Mouse (Mus musculus): ENCODE results near the gene D11Wsu47e. TPM values are rescaled to one million over a fixed set of nuclear protein-coding genes. Genes with fewer than 3 reads are reported as not detected.

The D11Wsu47e gene
- polyA plus RNA-seq, 2 experiments: 7.8 to 8.0 TPM

DNA sequence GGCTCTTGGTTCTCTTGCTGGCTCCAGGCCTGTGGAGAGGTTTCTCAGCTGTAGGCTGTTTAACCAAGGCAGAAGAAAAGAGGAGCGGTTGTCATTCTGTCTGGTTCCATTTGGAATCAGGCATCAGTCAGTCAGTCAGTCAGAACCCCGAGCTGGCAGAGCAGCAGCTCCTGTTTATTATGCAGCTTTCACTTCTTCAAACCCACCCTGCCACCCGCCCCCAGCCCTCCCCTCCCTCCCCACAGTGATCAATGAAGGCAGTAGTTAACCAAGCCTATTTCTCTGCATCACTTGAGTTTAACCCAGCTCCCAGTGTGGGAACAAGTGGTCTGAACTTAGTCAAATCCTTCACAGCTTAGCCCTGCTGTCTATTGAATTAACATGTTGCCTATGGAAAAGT is 7.6 kb downstream of the D11Wsu47e start:
- no peak for DNase-seq (ENCODE audit: low read depth in 3 of 3, low spot score in 3 of 3)
- Histone ChIP-seq H3K4me1 (replicated peaks; ENCODE audit: control insufficient read depth in 2 of 2, insufficient read depth in 2 of 2, low read length in 1 of 2) (no peaks in the 10 kb centered on the region; a peak in 1 of 4 replicates), H3K4me3 (ENCODE audit: insufficient read depth in 1 of 2, low read depth in 2 of 2, low read length in 2 of 2) (no peak overlapping the region), H3K9me3 (ENCODE audit: control insufficient read depth, low read length) (no peaks in the 10 kb centered on the region), H3K27ac (no peak overlapping the region), H3K9ac (replicated peaks) (no peak overlapping the region), H3K4me2 (ENCODE audit: low read depth) (no peak overlapping the region), H3K27me3 (ENCODE audit: control insufficient read depth, insufficient read depth, low read length) (no peaks in the 10 kb centered on the region), H3K36me3 (replicated peaks; ENCODE audit: control insufficient read depth, insufficient read depth, low read depth) (peaks cover 29% of the 10 kb centered on the region)
- no peak for ATAC-seq (ENCODE audit: insufficient read depth)
- TF ChIP-seq EP300 (IDR thresholded peaks at IDR 0.05; ENCODE audit: low read depth) (no peak), CTCF (IDR thresholded peaks at IDR 0.05; ENCODE audit: low read depth) (no peak)
- 57% methylated on average over 3 of the region's 3 CpGs for WGBS (ENCODE audit: insufficient replicate concordance)

DNA sequence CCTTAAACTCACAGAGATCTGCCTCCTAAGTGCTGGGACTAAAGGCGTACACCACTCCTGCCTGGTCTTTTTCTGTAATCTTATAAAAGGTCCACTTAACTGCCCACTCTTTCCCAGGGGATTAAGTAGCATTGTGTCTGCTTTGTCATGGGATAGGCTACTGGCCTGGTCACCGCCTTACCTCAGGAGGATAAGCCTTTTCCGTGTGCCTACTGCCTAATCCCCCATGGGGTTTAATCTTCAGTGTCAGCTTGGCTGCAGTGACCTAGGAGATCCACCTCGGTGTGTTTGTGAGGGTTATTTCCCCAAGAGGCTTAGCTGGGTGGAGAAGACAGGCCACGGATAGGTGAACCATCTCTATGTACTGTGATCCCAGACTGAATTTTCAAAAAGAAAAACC is 13.4 kb downstream of the D11Wsu47e start:
- H3K27ac ChIP-seq: no peak overlapping the region
- peaks cover 0 to 6% of the 10 kb centered on the region in 2 experiments; a peak in 1 of 4 replicates for H3K4me1 ChIP-seq (replicated peaks; ENCODE audit: control insufficient read depth in 2 of 2, insufficient read depth in 2 of 2, low read length in 1 of 2)
- 62% methylated on average over 5 of the region's 5 CpGs for WGBS (ENCODE audit: insufficient replicate concordance)
- H3K4me2 ChIP-seq (ENCODE audit: low read depth): no peak overlapping the region
- no peak overlapping the region for H3K4me3 ChIP-seq (ENCODE audit: insufficient read depth in 1 of 2, low read depth in 2 of 2, low read length in 2 of 2)
- H3K9me3 ChIP-seq (ENCODE audit: control insufficient read depth, low read length): no peaks in the 10 kb centered on the region
- peaks cover 7% of the 10 kb centered on the region for H3K36me3 ChIP-seq (replicated peaks; ENCODE audit: control insufficient read depth, insufficient read depth, low read depth)
- ATAC-seq (ENCODE audit: insufficient read depth) (no peak), DNase-seq (ENCODE audit: low read depth in 3 of 3, low spot score in 3 of 3) (no peak)
- TF ChIP-seq EP300 (IDR thresholded peaks at IDR 0.05; ENCODE audit: low read depth) (no peak), CTCF (IDR thresholded peaks at IDR 0.05; ENCODE audit: low read depth) (no peak)
- no peaks in the 10 kb centered on the region for H3K27me3 ChIP-seq (ENCODE audit: control insufficient read depth, insufficient read depth, low read length)
- no peak overlapping the region for H3K9ac ChIP-seq (replicated peaks)

DNA sequence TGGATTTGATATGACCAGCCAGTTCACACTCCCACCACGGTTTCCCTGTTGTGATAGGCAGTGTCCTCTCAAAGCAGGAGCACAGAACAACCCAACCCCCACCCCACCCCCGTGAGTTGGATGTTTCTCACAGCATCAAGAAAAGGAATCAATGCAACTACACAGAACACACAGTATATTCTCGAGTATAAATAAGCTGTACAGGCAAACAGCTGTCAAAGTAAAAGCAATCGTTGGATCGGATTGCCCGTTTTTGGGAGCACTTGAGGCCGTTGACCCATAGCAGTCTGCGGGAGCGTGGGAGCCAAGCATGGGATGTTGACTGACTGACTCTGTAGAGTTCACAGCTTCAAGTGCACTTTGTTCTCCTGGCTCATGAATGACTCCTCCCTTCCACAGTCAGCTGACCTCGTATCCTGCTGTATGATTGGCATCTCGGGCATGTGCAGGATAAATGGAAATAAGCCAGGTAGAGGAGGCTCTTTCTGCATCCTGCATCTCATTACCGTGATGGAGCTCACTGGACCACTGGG is 13.9 kb downstream of the D11Wsu47e start:
- H3K4me3 ChIP-seq (ENCODE audit: insufficient read depth in 1 of 2, low read depth in 2 of 2, low read length in 2 of 2): no peak overlapping the region
- DNase-seq (ENCODE audit: low read depth in 3 of 3, low spot score in 3 of 3): no peak
- H3K4me1 ChIP-seq (replicated peaks; ENCODE audit: control insufficient read depth in 2 of 2, insufficient read depth in 2 of 2, low read length in 1 of 2): peaks cover 0 to 6% of the 10 kb centered on the region in 2 experiments; a peak in 1 of 4 replicates
- H3K4me2 ChIP-seq (ENCODE audit: low read depth): no peak overlapping the region
- peaks cover 7% of the 10 kb centered on the region for H3K36me3 ChIP-seq (replicated peaks; ENCODE audit: control insufficient read depth, insufficient read depth, low read depth)
- ATAC-seq (ENCODE audit: insufficient read depth): peak; percentile 45; the same call in 1 of the 2 replicates
- TF ChIP-seq CTCF (IDR thresholded peaks at IDR 0.05; ENCODE audit: low read depth) (no peak), EP300 (IDR thresholded peaks at IDR 0.05; ENCODE audit: low read depth) (no peak)
- WGBS (ENCODE audit: insufficient replicate concordance): 75% methylated on average over 12 of the region's 12 CpGs
- no peaks in the 10 kb centered on the region for H3K9me3 ChIP-seq (ENCODE audit: control insufficient read depth, low read length)
- no peak overlapping the region for H3K9ac ChIP-seq (replicated peaks)
- no peaks in the 10 kb centered on the region for H3K27me3 ChIP-seq (ENCODE audit: control insufficient read depth, insufficient read depth, low read length)
- H3K27ac ChIP-seq: no peak overlapping the region

DNA sequence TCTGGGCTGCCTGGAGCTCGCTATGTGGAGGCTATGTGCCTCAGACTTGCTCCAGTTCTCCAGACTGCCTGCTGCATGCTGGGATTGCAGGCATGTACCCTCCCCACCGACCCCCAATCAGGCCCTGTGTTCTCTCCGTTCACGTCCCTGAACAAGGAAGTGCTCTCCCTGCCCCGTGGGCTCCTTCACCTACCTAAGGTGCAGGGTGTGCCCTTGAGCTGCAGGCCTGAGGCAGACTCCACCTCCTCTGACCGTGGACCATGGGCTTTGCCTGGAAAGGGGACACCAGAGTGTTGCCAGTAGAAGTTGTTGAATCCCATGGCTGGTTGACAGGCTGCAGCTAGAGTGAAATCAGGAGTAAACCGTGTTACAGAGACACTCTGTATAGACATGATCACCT is 15.4 kb downstream of the D11Wsu47e start:
- no peak for DNase-seq (ENCODE audit: low read depth in 3 of 3, low spot score in 3 of 3)
- H3K4me1 ChIP-seq (replicated peaks; ENCODE audit: control insufficient read depth in 2 of 2, insufficient read depth in 2 of 2, low read length in 1 of 2): peaks cover 0 to 6% of the 10 kb centered on the region in 2 experiments; a peak in 1 of 4 replicates
- TF ChIP-seq CTCF (IDR thresholded peaks at IDR 0.05; ENCODE audit: low read depth) (no peak), EP300 (IDR thresholded peaks at IDR 0.05; ENCODE audit: low read depth) (no peak)
- no peaks in the 10 kb centered on the region for H3K27me3 ChIP-seq (ENCODE audit: control insufficient read depth, insufficient read depth, low read length)
- peaks cover 4% of the 10 kb centered on the region for H3K36me3 ChIP-seq (replicated peaks; ENCODE audit: control insufficient read depth, insufficient read depth, low read depth)
- no peak for ATAC-seq (ENCODE audit: insufficient read depth)
- no peak overlapping the region for H3K27ac ChIP-seq
- 67% methylated on average over 7 of the region's 7 CpGs for WGBS (ENCODE audit: insufficient replicate concordance)
- no peak overlapping the region for H3K9ac ChIP-seq (replicated peaks)
- H3K4me2 ChIP-seq (ENCODE audit: low read depth): no peak overlapping the region
- H3K4me3 ChIP-seq (ENCODE audit: insufficient read depth in 1 of 2, low read depth in 2 of 2, low read length in 2 of 2): no peak overlapping the region
- no peaks in the 10 kb centered on the region for H3K9me3 ChIP-seq (ENCODE audit: control insufficient read depth, low read length)

DNA sequence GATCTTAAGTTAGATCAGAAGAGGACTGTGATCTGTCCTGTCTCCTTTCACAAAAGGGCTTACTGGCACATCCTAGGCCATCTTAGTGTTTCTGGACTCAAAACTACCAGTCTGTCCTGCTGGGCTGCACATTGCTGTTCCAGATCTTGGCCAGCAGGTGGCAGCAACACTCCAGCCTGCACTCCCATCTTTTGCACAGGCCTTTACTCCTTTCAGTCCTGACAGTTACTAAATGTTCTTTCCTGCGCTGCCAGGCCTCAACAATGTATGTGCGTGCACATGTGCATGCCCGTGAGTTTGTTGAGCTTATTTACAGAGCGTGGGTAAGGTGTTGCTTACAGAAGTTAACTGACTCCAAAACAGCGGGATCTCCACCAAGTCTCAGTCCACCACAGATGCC is 19.5 kb downstream of the D11Wsu47e start:
- 34% methylated on average over 5 of the region's 5 CpGs for WGBS (ENCODE audit: insufficient replicate concordance)
- Histone ChIP-seq H3K9me3 (ENCODE audit: control insufficient read depth, low read length) (no peaks in the 10 kb centered on the region), H3K27ac (no peak overlapping the region), H3K4me1 (replicated peaks; ENCODE audit: control insufficient read depth in 2 of 2, insufficient read depth in 2 of 2, low read length in 1 of 2) (no peaks in the 10 kb centered on the region), H3K4me3 (ENCODE audit: insufficient read depth in 1 of 2, low read depth in 2 of 2, low read length in 2 of 2) (no peak overlapping the region), H3K36me3 (replicated peaks; ENCODE audit: control insufficient read depth, insufficient read depth, low read depth) (no peaks in the 10 kb centered on the region), H3K27me3 (ENCODE audit: control insufficient read depth, insufficient read depth, low read length) (no peaks in the 10 kb centered on the region), H3K9ac (replicated peaks) (no peak overlapping the region), H3K4me2 (ENCODE audit: low read depth) (no peak overlapping the region)
- DNase-seq (ENCODE audit: low read depth in 3 of 3, low spot score in 3 of 3) (no peak), ATAC-seq (ENCODE audit: insufficient read depth) (peak; percentile 56; the same call in 1 of the 2 replicates)
- TF ChIP-seq CTCF (IDR thresholded peaks at IDR 0.05; ENCODE audit: low read depth): peak; percentile 100
- no peak for TF ChIP-seq EP300 (IDR thresholded peaks at IDR 0.05; ENCODE audit: low read depth)

Data from liver, embryonic 14.5 days (tissue).